In genomic region chr12:73340642-73341293, GRCm38 (mm10) we compare ENCODE assay signal across 16 mouse cellular contexts. TPM values are rescaled to one million over a fixed set of nuclear protein-coding genes. Genes with fewer than 3 reads are reported as not detected.
A peak's percentile ranks its signal among the peaks of the same experiment; 100 is the strongest.
DNase-seq lines count a peak whose midpoint lies in the region; ATAC-seq and TF ChIP-seq lines count a peak whose summit lies in the region.
"Had no signal": no experiment of that assay in that cellular context is flagged by ENCODE, and none has a peak within 500 bp of the region (broad histone marks: within the 10 kb centered on the region; RNA-seq: fewer than 3 reads in every experiment).

No protein-coding gene starts in this region.

- 64% methylated on average over 8 of the region's 8 CpGs for WGBS in liver, adult 2 months
- WGBS in liver, postnatal 0 days (ENCODE audit: insufficient replicate concordance), result 36% methylated on average over 8 of the region's 8 CpGs
- WGBS in embryonic facial prominence, embryonic 12.5 days, result 19% methylated on average over 8 of the region's 8 CpGs

- no peak for TF ChIP-seq POLR2A in liver, adult 2 months (IDR thresholded peaks at IDR 0.05; ENCODE audit: extremely low read depth, insufficient read depth, low read length)

- no peak for TF ChIP-seq EP300 in liver, postnatal 0 days (IDR thresholded peaks at IDR 0.05; ENCODE audit: low read depth)

- H3K9ac ChIP-seq in liver, adult 2 months (ENCODE audit: low read depth, low read length), result no peak overlapping the region
- no peak overlapping the region for H3K9ac ChIP-seq in liver, postnatal 0 days (replicated peaks)
- H3K9ac ChIP-seq in embryonic facial prominence, embryonic 12.5 days, result 0 out of 2 replicates have a peak overlapping the region, but pooled peaks have one; percentile 7

- no peaks in the 10 kb centered on the region for H3K9me3 ChIP-seq in liver, postnatal 0 days (ENCODE audit: low read length)
- H3K9me3 ChIP-seq in embryonic facial prominence, embryonic 12.5 days, result no peaks in the 10 kb centered on the region

- H3K4me2 ChIP-seq in liver, postnatal 0 days (ENCODE audit: low read depth, low read length), result no peak overlapping the region
- H3K4me2 ChIP-seq in embryonic facial prominence, embryonic 12.5 days (replicated peaks), result no peak overlapping the region

- H3K4me1 ChIP-seq in liver, adult 2 months (ENCODE audit: control insufficient read depth, insufficient read depth, low read length), result peaks cover 3% of the 10 kb centered on the region; the same call in 1 of the 2 replicates
- peaks cover 9% of the 10 kb centered on the region for H3K4me1 ChIP-seq in liver, postnatal 0 days (ENCODE audit: insufficient read depth)
- H3K4me1 ChIP-seq in embryonic facial prominence, embryonic 12.5 days, result peaks cover 43% of the 10 kb centered on the region

- no peak for ATAC-seq in liver, postnatal 0 days
- ATAC-seq in common myeloid progenitor, adult 5-6 weeks (replicated peaks; ENCODE audit: low read depth, poor library complexity, severe bottlenecking), result peak; percentile 42
- ATAC-seq in embryonic facial prominence, embryonic 12.5 days (ENCODE audit: insufficient number of reproducible peaks, insufficient read depth, low FRiP score, low TSS enrichment), result no peak

- H3K4me3 ChIP-seq in liver, adult 2 months (ENCODE audit: insufficient read depth, low read depth, low read length), result no peak overlapping the region
- no peak overlapping the region for H3K4me3 ChIP-seq in liver, postnatal 0 days (ENCODE audit: low read depth, low read length)
- H3K4me3 ChIP-seq in embryonic facial prominence, embryonic 12.5 days, result no peak overlapping the region
- H3K4me3 ChIP-seq: erythroblast, embryonic 14.5 days; left cerebral cortex, adult 2 months had no signal

- H3K36me3 ChIP-seq in liver, adult 2 months (ENCODE audit: control insufficient read depth, insufficient read depth, low read length), result peaks cover 2% of the 10 kb centered on the region; the same call in 1 of the 2 replicates
- peaks cover 7% of the 10 kb centered on the region; the same call in 1 of the 2 replicates for H3K36me3 ChIP-seq in liver, postnatal 0 days (replicated peaks; ENCODE audit: insufficient read depth, low read length)
- H3K36me3 ChIP-seq in embryonic facial prominence, embryonic 12.5 days, result peaks cover 4% of the 10 kb centered on the region

- H3K27me3 ChIP-seq in liver, adult 2 months (ENCODE audit: control insufficient read depth, insufficient read depth, low read length), result no peaks in the 10 kb centered on the region
- H3K27me3 ChIP-seq in liver, postnatal 0 days (ENCODE audit: insufficient read depth, low read length), result no peaks in the 10 kb centered on the region
- H3K27me3 ChIP-seq in embryonic facial prominence, embryonic 12.5 days, result no peaks in the 10 kb centered on the region

- 0 out of 2 replicates have a peak overlapping the region, but pooled peaks have one; percentile 7 for H3K27ac ChIP-seq in liver, adult 2 months (replicated peaks; ENCODE audit: insufficient read depth, low read depth, low read length)
- H3K27ac ChIP-seq in liver, postnatal 0 days (ENCODE audit: low read depth), result no peak overlapping the region
- peak overlapping the region; percentile 54; the same call in 1 of the 2 replicates for H3K27ac ChIP-seq in embryonic facial prominence, embryonic 12.5 days
- H3K27ac ChIP-seq: kidney, postnatal 0 days had no signal

- H3K79me2 ChIP-seq in liver, adult 2 months (ENCODE audit: control insufficient read depth, insufficient read depth, low read length), result no peaks in the 10 kb centered on the region

- TF ChIP-seq CTCF in liver, adult 2 months (IDR thresholded peaks at IDR 0.05; ENCODE audit: low read depth, low read length), result no peak
- no peak for TF ChIP-seq CTCF in liver, postnatal 0 days (IDR thresholded peaks at IDR 0.05; ENCODE audit: low read depth)

- no peak for DNase-seq in liver, adult 2 months (ENCODE audit: extremely low read depth, low read depth, low spot score)
- DNase-seq in liver, postnatal 0 days, result no peak
- peak; percentile 41 for DNase-seq in retina, embryonic 14.5 days (ENCODE audit: low spot score)
- no peak for DNase-seq in ovary, postnatal 10 days (ENCODE audit: low spot score)
- DNase-seq in lung, postnatal 36 days, result no peak
- DNase-seq: adrenal gland, adult 2 months; cerebellum, adult 11 months; gastrocnemius, postnatal 36 days; heart, postnatal 36 days; right cerebral cortex, postnatal 25 days; thymus, adult 18-20 months had no signal

RNA-seq across cellular contexts. Expression of gene Slc38a6, which starts 54.2 kb away (rescaled TPM):
- total RNA-seq in liver, adult 2 months (2014; rRNA removed), result 8.1 and 11.2 TPM in 2 replicates
- 4.5 and 8.6 TPM in 2 replicates for polyA plus RNA-seq in liver, adult 2 months (2012; rRNA removed)
- 2.6 and 4.4 TPM in 2 replicates for polyA plus RNA-seq in liver, postnatal 0 days (2015; fragmentation: Nextera tagmentation; extraction: Ambion mirVana)
- 3.6 and 6.0 TPM in 2 replicates for total RNA-seq in common myeloid progenitor, adult 5-6 weeks (2017)
- polyA plus RNA-seq in embryonic facial prominence, embryonic 12.5 days (2016; fragmentation: Nextera tagmentation; extraction: Ambion mirVana), result 15.0 and 17.2 TPM in 2 replicates
- polyA plus RNA-seq: erythroblast, embryonic 14.5 days had no signal

RNA-seq across cellular contexts. Expression of gene Trmt5, which starts 54.3 kb away (rescaled TPM):
- 6.0 and 8.4 TPM in 2 replicates for total RNA-seq in liver, adult 2 months (2014; rRNA removed)
- 2.5 and 3.1 TPM in 2 replicates for polyA plus RNA-seq in liver, adult 2 months (2012; rRNA removed)
- 4.4 and 4.7 TPM in 2 replicates for polyA plus RNA-seq in liver, postnatal 0 days (2015; fragmentation: Nextera tagmentation; extraction: Ambion mirVana)
- total RNA-seq in common myeloid progenitor, adult 5-6 weeks (2017), result 26.2 and 37.5 TPM in 2 replicates
- 18.1 and 18.6 TPM in 2 replicates for polyA plus RNA-seq in embryonic facial prominence, embryonic 12.5 days (2016; fragmentation: Nextera tagmentation; extraction: Ambion mirVana)
